Mouse (Mus musculus) lung, embryonic 15.5 days (tissue): ENCODE measurements around the gene Ucp3. TPM values are rescaled to one million over a fixed set of nuclear protein-coding genes. Genes with fewer than 3 reads are reported as not detected.
"Not testable (repeated sequence)": the region's sequence is repeated elsewhere in the genome, so short reads cannot be mapped to it uniquely, and the experiment has no call there.

Source experiments
- ATAC-seq: fragments of 200-750 bp; cut with Nextera tagmentation; 2 replicates; pipeline ENCODE4 v1.8.0; 2017; ENCODE audit warnings: moderate number of reproducible peaks, borderline replicate concordance; ENCODE audit not compliant: low FRiP score, low TSS enrichment; ENCODE audit errors: extremely low read depth
- H3K27ac ChIP-seq: fragments of 300-500 bp; sonication (generic); 2 replicates; pipeline ENCODE4 v1.5.1; 2015; ENCODE audit warnings: moderate library complexity, mild to moderate bottlenecking, inconsistent platforms
- H3K27me3 ChIP-seq: fragments of 300-500 bp; sonication (generic); 2 replicates; pipeline ENCODE4 v1.6.1; 2015; ENCODE audit warnings: inconsistent platforms
- H3K36me3 ChIP-seq: fragments of 300-500 bp; sonication (generic); 2 replicates; pipeline ENCODE4 v1.6.1; 2015; ENCODE audit warnings: inconsistent platforms
- H3K4me1 ChIP-seq: fragments of 300-500 bp; sonication (generic); 2 replicates; pipeline ENCODE4 v1.6.1; 2015; ENCODE audit warnings: inconsistent platforms
- H3K4me2 ChIP-seq: fragments of 300-500 bp; sonication (generic); 2 replicates; pipeline ENCODE4 v1.6.1; 2015; ENCODE audit warnings: inconsistent platforms, mild to moderate bottlenecking, moderate library complexity
- H3K4me3 ChIP-seq: fragments of 300-500 bp; sonication (generic); 2 replicates; pipeline ENCODE4 v1.5.1; 2015; ENCODE audit warnings: mild to moderate bottlenecking, inconsistent platforms
- H3K9ac ChIP-seq: fragments of 300-500 bp; sonication (generic); 2 replicates; pipeline ENCODE4 v1.6.1; 2015; ENCODE audit warnings: inconsistent platforms
- H3K9me3 ChIP-seq: fragments of 300-500 bp; sonication (generic); 2 replicates; pipeline ENCODE4 v1.6.1; 2016; ENCODE audit warnings: inconsistent platforms
- WGBS: fragments of 180-500 bp; shearing (Covaris S2); methylation state at CpG from one replicate; pipeline ENCODE4 v1.1.7; 2015; 5-methylcytosine and 5-hydroxymethylcytosine counted together
- polyA plus RNA-seq: library from polyadenylated mRNA; unstranded; fragments of >200 nt; fragmentation: Nextera tagmentation; extraction: Ambion mirVana; gene quantifications from 2 replicates; pipeline ENCODE4 v1.2.1, GENCODE M21; 2015

The Ucp3 gene
- polyA plus RNA-seq, 1 experiment from 2014 or later, result 0.06 TPM

DNA sequence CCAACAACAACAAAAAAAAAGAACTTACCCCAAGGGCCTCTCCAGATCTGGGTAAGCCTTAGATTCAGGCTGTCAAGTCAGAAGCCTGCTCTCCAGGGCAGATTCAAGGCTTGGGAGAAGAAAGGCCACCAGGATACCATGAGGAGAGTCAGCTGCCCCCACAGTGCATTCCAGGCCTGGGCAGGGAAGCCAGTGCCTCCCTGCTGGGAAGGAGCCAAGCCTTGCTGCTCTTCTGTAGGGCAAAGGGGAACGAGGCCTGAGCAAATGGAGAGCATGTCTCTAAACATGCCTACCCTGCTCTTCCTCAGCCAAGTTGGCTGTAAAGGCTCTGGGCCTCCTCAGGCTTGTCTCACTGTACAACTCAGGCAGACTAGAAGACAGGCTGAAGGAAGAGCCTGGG lies 1.9 kb downstream of the Ucp3 start:
- H3K4me3 ChIP-seq, result no peak overlapping the region
- no peak for ATAC-seq
- H3K27ac ChIP-seq, result no peak overlapping the region
- no peak overlapping the region for H3K9ac ChIP-seq
- no peaks in the 10 kb centered on the region for H3K36me3 ChIP-seq
- 33% methylated on average over 1 of the region's 1 CpGs for WGBS
- H3K4me2 ChIP-seq, result no peak overlapping the region
- H3K27me3 ChIP-seq, result no peaks in the 10 kb centered on the region
- no peaks in the 10 kb centered on the region for H3K9me3 ChIP-seq
- H3K4me1 ChIP-seq, result peaks cover 5% of the 10 kb centered on the region; the same call in 1 of the 2 replicates

- WGBS, result 70% methylated on average over 20 of the region's 20 CpGs
- Histone ChIP-seq H3K4me2 (no peak overlapping the region), H3K27me3 (no peaks in the 10 kb centered on the region), H3K4me3 (no peak overlapping the region), H3K36me3 (no peaks in the 10 kb centered on the region), H3K9me3 (no peaks in the 10 kb centered on the region), H3K27ac (no peak overlapping the region), H3K4me1 (peaks cover 5% of the 10 kb centered on the region; the same call in 1 of the 2 replicates), H3K9ac (no peak overlapping the region)
- ATAC-seq, result no peak
Observed at GRCm38 (mm10) chr7:100479100-100479822, 6.5 kb downstream of the Ucp3 start.

GRCm38 (mm10) chr7:100479823-100480164 lies 7.0 kb downstream of the Ucp3 start:
- H3K9me3 ChIP-seq, result no peaks in the 10 kb centered on the region
- H3K9ac ChIP-seq, result no peak overlapping the region
- no peak overlapping the region for H3K27ac ChIP-seq
- H3K4me3 ChIP-seq, result no peak overlapping the region
- peaks cover 2% of the 10 kb centered on the region; the same call in 1 of the 2 replicates for H3K4me1 ChIP-seq
- no peaks in the 10 kb centered on the region for H3K27me3 ChIP-seq
- no peak overlapping the region for H3K4me2 ChIP-seq
- ATAC-seq, result no peak
- H3K36me3 ChIP-seq, result no peaks in the 10 kb centered on the region
- WGBS, result 71% methylated on average over 15 of the region's 15 CpGs

GRCm38 (mm10) chr7:100480175-100480574 lies 7.4 kb downstream of the Ucp3 start:
- Histone ChIP-seq H3K9ac (no peak overlapping the region), H3K4me1 (no peaks in the 10 kb centered on the region), H3K27me3 (no peaks in the 10 kb centered on the region), H3K9me3 (no peaks in the 10 kb centered on the region), H3K27ac (no peak overlapping the region), H3K36me3 (no peaks in the 10 kb centered on the region), H3K4me3 (no peak overlapping the region), H3K4me2 (no peak overlapping the region)
- 76% methylated on average over 17 of the region's 17 CpGs for WGBS
- ATAC-seq, result no peak

DNA sequence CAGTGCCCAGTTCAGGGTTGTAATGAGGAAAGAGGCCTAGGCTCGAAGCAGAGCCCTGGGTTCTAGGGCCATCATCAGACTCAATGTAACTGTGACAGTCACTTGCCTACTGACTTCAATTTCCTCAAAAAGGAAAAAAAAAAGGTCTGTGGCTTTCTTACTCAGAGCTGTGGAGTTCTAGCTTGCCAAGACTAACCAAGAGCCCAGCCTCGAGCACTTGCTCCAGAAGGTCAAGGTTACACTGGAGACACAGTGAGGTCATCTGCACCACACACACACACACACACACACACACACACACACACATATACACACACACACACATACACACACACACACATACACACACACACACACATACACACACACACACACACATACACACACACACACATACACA lies 9.3 kb downstream of the Ucp3 start:
- not testable (repeated sequence) for ATAC-seq, H3K36me3 ChIP-seq, H3K4me3 ChIP-seq, H3K4me1 ChIP-seq, H3K9ac ChIP-seq, H3K4me2 ChIP-seq, H3K27me3 ChIP-seq, H3K9me3 ChIP-seq, H3K27ac ChIP-seq
- 68% methylated on average over 2 of the region's 2 CpGs for WGBS

DNA sequence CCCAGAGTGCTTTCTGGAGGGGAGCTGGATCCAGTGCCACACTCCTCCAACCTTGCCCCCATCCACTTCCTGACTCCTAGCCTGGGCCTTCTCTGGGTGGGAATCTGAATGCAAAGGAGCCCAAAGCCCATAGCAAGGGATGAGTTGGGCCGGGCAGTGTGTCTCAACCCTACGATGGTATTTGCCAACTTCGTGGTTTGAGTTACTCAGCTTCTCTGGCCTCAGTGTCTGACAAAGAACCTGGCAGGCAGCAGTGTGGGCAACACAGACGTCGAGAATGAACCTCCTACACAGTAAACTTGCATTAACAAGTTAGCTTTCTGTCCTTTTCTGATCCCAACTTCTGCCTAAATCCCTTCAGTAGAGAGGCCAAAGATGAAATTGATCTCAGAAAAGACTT lies 11.7 kb downstream of the Ucp3 start:
- no peak overlapping the region for H3K27ac ChIP-seq
- no peaks in the 10 kb centered on the region for H3K36me3 ChIP-seq
- H3K4me3 ChIP-seq, result no peak overlapping the region
- 82% methylated on average over 5 of the region's 5 CpGs for WGBS
- ATAC-seq, result no peak
- H3K4me2 ChIP-seq, result no peak overlapping the region
- H3K9ac ChIP-seq, result no peak overlapping the region
- no peaks in the 10 kb centered on the region for H3K9me3 ChIP-seq
- peaks cover 10% of the 10 kb centered on the region; the same call in 1 of the 2 replicates for H3K4me1 ChIP-seq
- no peaks in the 10 kb centered on the region for H3K27me3 ChIP-seq

DNA sequence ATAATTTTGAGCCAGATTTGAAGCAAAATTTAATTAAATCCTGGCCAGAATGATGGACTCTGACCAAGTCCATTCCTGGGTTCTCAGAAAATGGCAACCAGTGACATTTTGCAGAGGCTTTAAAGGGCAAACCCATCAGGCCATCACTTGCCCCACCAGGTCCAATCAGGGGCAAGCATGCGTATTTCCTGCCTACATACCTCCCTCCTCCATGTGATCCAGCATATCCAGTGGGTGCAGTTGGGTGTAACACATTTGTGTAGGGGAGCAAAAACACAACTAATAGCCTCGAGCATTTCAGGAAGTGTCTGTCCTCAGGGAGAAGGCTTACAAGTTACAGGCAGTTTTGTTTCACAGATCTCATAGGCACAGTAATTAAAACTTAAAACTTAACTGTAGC lies 14.5 kb downstream of the Ucp3 start:
- Histone ChIP-seq H3K9ac (no peak overlapping the region), H3K36me3 (no peaks in the 10 kb centered on the region), H3K4me3 (no peak overlapping the region), H3K27me3 (no peaks in the 10 kb centered on the region), H3K4me1 (peaks cover 10% of the 10 kb centered on the region; the same call in 1 of the 2 replicates), H3K9me3 (no peaks in the 10 kb centered on the region), H3K4me2 (no peak overlapping the region), H3K27ac (no peak overlapping the region)
- no peak for ATAC-seq
- WGBS, result 67% methylated on average over 2 of the region's 2 CpGs

- WGBS, result 24% methylated on average over 10 of the region's 10 CpGs
- Histone ChIP-seq H3K9me3 (no peaks in the 10 kb centered on the region), H3K36me3 (no peaks in the 10 kb centered on the region), H3K4me2 (0 out of 2 replicates have a peak overlapping the region, but pooled peaks have one; percentile 3), H3K27ac (no peak overlapping the region), H3K4me1 (peaks cover 20% of the 10 kb centered on the region), H3K9ac (no peak overlapping the region), H3K4me3 (no peak overlapping the region), H3K27me3 (no peaks in the 10 kb centered on the region)
- no peak for ATAC-seq
Observed at GRCm38 (mm10) chr7:100488474-100489048, 15.8 kb downstream of the Ucp3 start.

GRCm38 (mm10) chr7:100492391-100493116 lies 19.8 kb downstream of the Ucp3 start:
- Histone ChIP-seq H3K27me3 (no peaks in the 10 kb centered on the region), H3K9me3 (no peaks in the 10 kb centered on the region), H3K27ac (peak overlapping the region; percentile 86), H3K9ac (peak overlapping the region; percentile 55), H3K4me2 (peak overlapping the region; percentile 94), H3K4me3 (peak overlapping the region; percentile 57), H3K36me3 (0 out of 2 replicates have a peak, but pooled peaks cover 9% of the 10 kb centered on the region), H3K4me1 (peaks cover 49% of the 10 kb centered on the region)
- ATAC-seq, result peak; percentile 68
- WGBS, result 4% methylated on average over 33 of the region's 36 CpGs

DNA sequence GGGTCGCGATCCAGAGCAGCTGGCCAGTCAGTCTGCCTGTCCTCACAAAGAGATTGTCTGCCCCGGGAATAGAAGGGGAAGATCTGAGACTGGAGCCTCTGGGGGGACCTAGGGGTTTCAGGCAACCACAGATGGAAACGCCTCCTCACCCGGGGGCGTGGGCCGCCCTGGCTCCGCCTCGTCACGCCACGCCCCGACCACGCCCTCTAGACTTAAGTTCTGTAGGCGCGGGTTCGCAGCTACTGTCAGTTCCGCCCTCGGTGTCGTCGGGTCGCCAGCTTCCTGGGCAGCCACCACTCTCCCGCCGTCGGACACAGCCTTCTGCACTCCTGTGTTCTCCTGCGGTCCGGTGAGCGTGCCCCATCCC lies 20.3 kb downstream of the Ucp3 start, which contains the start of gene Ucp2:
Gene Ucp2 (plus strand): TSS at position 221 of the 367 bp plus-strand sequence.
- H3K9me3 ChIP-seq, result no peaks in the 10 kb centered on the region
- ATAC-seq, result peak; percentile 76
- WGBS, result under 1% methylated on average over 25 of the region's 27 CpGs
- peak within 1 kb of the TSS; percentile 55 for H3K9ac ChIP-seq
- peak within 1 kb of the TSS; percentile 94 for H3K4me2 ChIP-seq
- H3K27ac ChIP-seq, result peak within 1 kb of the TSS; percentile 86
- H3K36me3 ChIP-seq, result peaks cover 14% of the 10 kb centered on the region; the same call in 1 of the 2 replicates
- peaks cover 47% of the 10 kb centered on the region for H3K4me1 ChIP-seq
- H3K27me3 ChIP-seq, result no peaks in the 10 kb centered on the region
- peak within 1 kb of the TSS; percentile 57 for H3K4me3 ChIP-seq

DNA sequence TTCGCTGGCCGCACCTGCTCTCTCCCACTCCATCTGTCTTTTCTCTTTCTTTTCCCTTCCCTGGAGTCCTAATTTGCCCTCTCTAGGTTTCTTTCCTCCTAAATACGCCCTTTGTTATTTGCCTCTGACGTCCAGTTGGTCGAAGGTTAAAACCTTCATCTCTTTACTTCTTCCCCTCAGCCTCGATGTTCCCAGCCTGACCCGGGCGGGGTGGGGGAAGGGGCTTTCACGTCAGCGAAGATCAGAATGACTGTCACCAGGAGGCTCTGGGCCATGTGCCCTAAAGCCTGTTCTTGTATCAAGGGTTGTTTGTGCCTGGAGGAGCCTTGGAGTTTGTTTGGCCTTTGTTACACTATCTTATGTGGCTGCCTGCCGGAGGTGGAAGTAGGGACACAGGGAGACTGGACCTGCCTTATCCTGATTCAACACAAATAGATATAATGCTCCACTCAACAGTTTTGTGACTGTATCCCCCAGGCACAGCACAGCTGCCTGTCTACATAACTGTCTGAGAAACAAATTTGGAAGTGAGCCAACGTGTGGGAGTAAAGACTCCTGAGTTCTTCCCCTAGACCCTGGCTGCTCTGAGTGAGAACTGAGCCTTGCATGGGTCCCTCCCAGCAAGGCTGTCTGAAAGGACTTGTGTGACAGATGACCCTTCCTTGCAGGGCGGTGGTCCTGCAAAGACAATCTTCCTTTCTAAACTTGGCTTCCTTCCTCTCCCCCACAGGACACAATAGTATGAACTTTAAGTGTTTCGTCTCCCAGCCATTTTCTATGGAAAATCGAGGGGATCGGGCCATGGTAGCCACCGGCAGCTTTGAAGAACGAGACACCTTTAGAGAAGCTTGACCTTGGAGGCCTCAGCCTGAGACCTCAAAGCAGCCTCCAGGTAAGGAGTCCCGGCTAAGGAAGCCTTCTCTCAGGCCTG lies 21.0 kb downstream of the Ucp3 start:
- 19% methylated on average over 19 of the region's 19 CpGs for WGBS
- Histone ChIP-seq H3K4me3 (peak overlapping the region; percentile 57), H3K27me3 (no peaks in the 10 kb centered on the region), H3K4me1 (peaks cover 40% of the 10 kb centered on the region), H3K9me3 (no peaks in the 10 kb centered on the region), H3K4me2 (peak overlapping the region; percentile 94), H3K36me3 (peaks cover 20% of the 10 kb centered on the region; the same call in 1 of the 2 replicates), H3K9ac (peak overlapping the region; percentile 55), H3K27ac (peak overlapping the region; percentile 86)
- ATAC-seq, result peak; percentile 63
